Mouse (Mus musculus): ENCODE measurements around the gene Fmnl2. TPM values are rescaled to one million over a fixed set of nuclear protein-coding genes. Genes with fewer than 3 reads are reported as not detected.

Gene Fmnl2
- polyA plus RNA-seq, 1 experiment from 2014 or later, result 17.1 TPM

DNA sequence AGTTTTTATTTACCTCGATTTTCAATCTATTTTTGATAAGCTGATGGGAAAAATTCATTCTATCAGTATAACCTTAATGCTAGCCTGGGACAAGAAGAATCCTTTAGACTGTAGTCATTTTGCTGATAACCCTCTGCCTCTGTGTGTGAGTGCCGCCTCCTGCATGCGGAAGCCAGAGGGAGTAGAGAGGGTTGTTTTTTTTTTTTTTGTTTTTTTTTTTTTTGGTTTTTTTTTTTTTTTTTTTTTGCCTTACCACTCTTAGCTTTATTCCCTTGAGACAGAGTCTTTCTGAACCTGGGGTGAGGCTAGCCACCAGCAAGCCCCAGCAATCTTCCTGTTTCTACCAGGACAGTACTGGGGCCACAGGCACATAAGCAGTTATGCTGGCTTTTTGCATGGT is 124.8 kb downstream of the Fmnl2 start:
- H3K4me3 ChIP-seq, result no peak overlapping the region
- 85% methylated on average over 3 of the region's 3 CpGs for WGBS
- H3K9me3 ChIP-seq (replicated peaks), result no peaks in the 10 kb centered on the region
- no peak overlapping the region for H3K9ac ChIP-seq
- H3K27me3 ChIP-seq, result no peaks in the 10 kb centered on the region
- no peak overlapping the region for H3K27ac ChIP-seq
- no peak for ATAC-seq
- H3K4me1 ChIP-seq, result peaks cover 35% of the 10 kb centered on the region
- H3K4me2 ChIP-seq, result no peak overlapping the region
- no peaks in the 10 kb centered on the region for H3K36me3 ChIP-seq (ENCODE audit: poor library complexity, severe bottlenecking)

DNA sequence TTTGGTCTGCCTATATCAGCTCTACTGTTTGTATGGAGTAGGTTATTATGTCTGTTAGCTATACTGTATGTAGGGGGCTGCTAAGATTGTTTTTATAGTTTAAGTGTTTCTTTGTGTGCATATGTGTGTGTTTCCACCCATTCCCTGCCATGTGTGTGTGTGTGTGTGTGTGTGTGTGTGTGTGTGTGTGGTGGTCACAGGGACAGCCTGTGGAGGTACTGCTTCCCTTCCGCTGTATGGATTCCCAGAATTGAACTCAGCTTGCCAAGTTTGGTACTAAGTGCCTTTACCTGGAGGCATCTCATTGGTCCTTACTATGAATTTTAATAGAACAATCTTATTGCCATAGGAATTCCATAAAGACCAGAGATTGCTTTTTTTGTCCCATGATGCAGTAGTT is 126.9 kb downstream of the Fmnl2 start:
- H3K36me3 ChIP-seq (ENCODE audit: poor library complexity, severe bottlenecking), result no peaks in the 10 kb centered on the region
- H3K27ac ChIP-seq, result no peak overlapping the region
- ATAC-seq, result no peak
- H3K9ac ChIP-seq, result no peak overlapping the region
- no peak overlapping the region for H3K4me2 ChIP-seq
- no peak overlapping the region for H3K4me3 ChIP-seq
- no peaks in the 10 kb centered on the region for H3K9me3 ChIP-seq (replicated peaks)
- no peaks in the 10 kb centered on the region for H3K27me3 ChIP-seq
- 80% methylated on average over 1 of the region's 1 CpGs for WGBS
- H3K4me1 ChIP-seq, result peaks cover 30% of the 10 kb centered on the region

DNA sequence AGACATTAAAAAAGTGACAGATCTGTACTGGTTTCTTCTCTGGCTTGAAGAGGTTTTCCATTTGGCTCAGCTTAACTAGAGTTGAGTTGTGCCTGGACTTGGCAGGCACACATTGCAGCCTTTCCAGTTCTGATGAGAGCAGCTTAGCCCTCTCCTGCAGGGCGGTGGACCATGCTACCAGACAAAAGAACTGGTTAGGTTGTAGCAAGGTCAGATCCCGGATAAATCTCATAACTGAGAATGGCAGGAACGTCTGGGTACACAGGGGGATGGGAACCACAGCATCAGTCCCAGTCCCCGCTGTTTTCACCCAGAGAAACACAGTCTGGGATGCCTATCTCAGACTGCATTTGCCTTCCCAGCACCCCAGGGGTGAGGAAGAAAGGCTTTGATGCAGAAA is 127.5 kb downstream of the Fmnl2 start:
- H3K4me3 ChIP-seq, result no peak overlapping the region
- H3K4me2 ChIP-seq, result no peak overlapping the region
- WGBS, result 34% methylated on average over 4 of the region's 4 CpGs
- ATAC-seq, result peak; percentile 61; the same call in 1 of the 2 replicates
- H3K27me3 ChIP-seq, result no peaks in the 10 kb centered on the region
- H3K4me1 ChIP-seq, result peaks cover 26% of the 10 kb centered on the region
- no peaks in the 10 kb centered on the region for H3K36me3 ChIP-seq (ENCODE audit: poor library complexity, severe bottlenecking)
- H3K9me3 ChIP-seq (replicated peaks), result no peaks in the 10 kb centered on the region
- H3K9ac ChIP-seq, result no peak overlapping the region
- no peak overlapping the region for H3K27ac ChIP-seq

DNA sequence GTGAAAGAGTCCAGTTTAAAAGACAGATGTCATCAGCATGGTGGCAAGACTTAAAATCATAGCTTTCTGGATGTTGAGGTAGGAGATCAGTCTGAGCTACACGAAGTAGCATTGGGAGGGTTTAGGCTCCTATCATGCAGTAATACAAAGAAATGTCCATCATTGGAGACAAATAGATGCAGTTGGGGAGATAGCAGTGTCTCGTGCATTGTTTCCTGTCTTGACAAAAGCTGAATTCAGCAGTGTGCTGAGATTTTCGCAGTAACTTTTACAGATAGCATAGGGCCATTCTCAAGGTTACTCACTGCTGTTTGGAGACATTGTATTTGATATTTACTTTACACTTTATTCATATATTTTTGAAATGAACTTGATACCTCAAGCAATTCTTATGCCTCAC is 128.7 kb downstream of the Fmnl2 start:
- H3K9ac ChIP-seq, result no peak overlapping the region
- ATAC-seq, result no peak
- 78% methylated on average over 3 of the region's 3 CpGs for WGBS

DNA sequence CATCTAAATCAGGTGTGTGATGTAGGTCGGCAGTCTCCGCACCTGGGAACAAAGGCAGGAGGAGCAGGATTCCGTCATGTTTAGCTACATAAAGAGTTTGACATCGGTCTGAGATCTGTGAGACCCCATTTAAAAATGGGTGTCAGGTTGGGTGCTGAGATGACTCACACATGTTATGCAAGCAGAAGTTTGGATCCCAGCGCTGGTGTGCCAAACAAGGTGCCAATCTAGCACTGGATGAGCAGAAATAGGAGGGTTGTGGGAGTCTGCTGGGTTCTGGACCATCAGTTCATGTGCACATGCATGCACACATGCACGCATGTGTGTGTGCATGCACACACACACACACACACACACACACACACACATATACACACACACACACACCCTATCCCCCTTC is 129.4 kb downstream of the Fmnl2 start:
- no peaks in the 10 kb centered on the region for H3K36me3 ChIP-seq (ENCODE audit: poor library complexity, severe bottlenecking)
- H3K4me2 ChIP-seq, result no peak overlapping the region
- no peak for ATAC-seq
- H3K9me3 ChIP-seq (replicated peaks), result no peaks in the 10 kb centered on the region
- 93% methylated on average over 6 of the region's 6 CpGs for WGBS
- no peaks in the 10 kb centered on the region for H3K27me3 ChIP-seq
- no peak overlapping the region for H3K4me3 ChIP-seq
- H3K4me1 ChIP-seq, result peaks cover 21% of the 10 kb centered on the region
- no peak overlapping the region for H3K27ac ChIP-seq
- no peak overlapping the region for H3K9ac ChIP-seq

More for the DNA sequence above, 128.7 kb downstream of the Fmnl2 start:
- Histone ChIP-seq H3K4me3 (no peak overlapping the region), H3K27me3 (no peaks in the 10 kb centered on the region), H3K9me3 (replicated peaks) (no peaks in the 10 kb centered on the region), H3K4me1 (peaks cover 21% of the 10 kb centered on the region), H3K4me2 (no peak overlapping the region), H3K27ac (no peak overlapping the region), H3K36me3 (ENCODE audit: poor library complexity, severe bottlenecking) (no peaks in the 10 kb centered on the region)

DNA sequence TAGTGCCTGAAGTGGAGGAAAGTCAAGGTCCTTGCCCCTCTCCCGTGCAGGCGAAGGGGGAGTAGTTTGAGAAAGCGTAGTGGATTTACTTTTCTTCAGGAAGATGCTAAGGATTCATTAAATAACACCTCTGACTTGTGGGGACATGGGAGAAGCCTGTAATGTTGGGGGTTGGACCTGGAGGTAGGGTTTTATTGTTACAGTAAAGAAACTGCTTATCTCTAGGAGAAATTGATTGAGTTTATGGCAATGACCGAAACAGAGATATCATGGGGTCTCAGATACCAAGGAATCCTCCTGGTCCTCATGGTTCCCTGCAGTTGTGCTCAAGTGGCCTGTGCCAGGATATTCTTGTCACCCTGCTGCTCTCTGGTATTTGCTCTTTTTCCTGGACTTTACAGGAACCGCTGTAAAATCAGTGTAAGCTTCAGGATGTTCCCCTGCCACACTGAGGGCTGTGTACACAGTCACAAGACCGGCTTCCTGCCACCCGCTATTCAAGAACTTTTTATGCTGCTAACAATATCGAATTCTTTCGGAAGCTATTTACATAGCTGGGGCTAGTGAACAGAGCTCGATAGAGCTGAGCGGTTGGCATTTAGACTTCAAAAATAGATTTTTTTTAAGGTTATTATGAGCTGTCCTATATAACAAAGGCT is 130.1 kb downstream of the Fmnl2 start:
- Histone ChIP-seq H3K4me3 (no peak overlapping the region), H3K4me2 (no peak overlapping the region), H3K9ac (no peak overlapping the region), H3K27me3 (no peaks in the 10 kb centered on the region), H3K4me1 (peaks cover 21% of the 10 kb centered on the region), H3K9me3 (replicated peaks) (no peaks in the 10 kb centered on the region), H3K36me3 (ENCODE audit: poor library complexity, severe bottlenecking) (no peaks in the 10 kb centered on the region), H3K27ac (0 out of 2 replicates have a peak overlapping the region, but pooled peaks have one; percentile 16)
- WGBS, result 34% methylated on average over 11 of the region's 11 CpGs
- no peak for ATAC-seq

DNA sequence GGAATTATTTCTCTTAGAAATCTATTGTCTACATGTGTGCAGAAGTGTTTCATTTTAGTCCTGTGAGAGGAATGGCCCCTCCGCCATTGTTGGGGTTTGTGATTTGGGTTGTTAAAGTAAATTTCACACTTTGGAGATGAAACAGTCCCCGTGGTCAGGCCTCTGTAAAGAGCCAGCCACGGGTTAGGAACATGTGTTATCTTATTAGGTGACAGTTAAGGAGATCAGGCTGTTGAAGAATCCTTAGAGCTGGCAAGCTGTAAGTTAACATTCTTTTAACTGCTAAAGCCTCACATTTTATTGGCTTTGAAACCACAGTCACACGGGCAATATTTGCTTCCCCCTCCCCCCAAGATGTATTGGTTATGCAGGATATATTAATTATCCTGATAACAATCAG is 131.7 kb downstream of the Fmnl2 start:
- no peak for ATAC-seq
- Histone ChIP-seq H3K9ac (no peak overlapping the region), H3K4me2 (no peak overlapping the region), H3K36me3 (ENCODE audit: poor library complexity, severe bottlenecking) (no peaks in the 10 kb centered on the region), H3K9me3 (replicated peaks) (no peaks in the 10 kb centered on the region), H3K27me3 (no peaks in the 10 kb centered on the region), H3K4me1 (peaks cover 21% of the 10 kb centered on the region), H3K27ac (no peak overlapping the region), H3K4me3 (no peak overlapping the region)
- 77% methylated on average over 4 of the region's 4 CpGs for WGBS

DNA sequence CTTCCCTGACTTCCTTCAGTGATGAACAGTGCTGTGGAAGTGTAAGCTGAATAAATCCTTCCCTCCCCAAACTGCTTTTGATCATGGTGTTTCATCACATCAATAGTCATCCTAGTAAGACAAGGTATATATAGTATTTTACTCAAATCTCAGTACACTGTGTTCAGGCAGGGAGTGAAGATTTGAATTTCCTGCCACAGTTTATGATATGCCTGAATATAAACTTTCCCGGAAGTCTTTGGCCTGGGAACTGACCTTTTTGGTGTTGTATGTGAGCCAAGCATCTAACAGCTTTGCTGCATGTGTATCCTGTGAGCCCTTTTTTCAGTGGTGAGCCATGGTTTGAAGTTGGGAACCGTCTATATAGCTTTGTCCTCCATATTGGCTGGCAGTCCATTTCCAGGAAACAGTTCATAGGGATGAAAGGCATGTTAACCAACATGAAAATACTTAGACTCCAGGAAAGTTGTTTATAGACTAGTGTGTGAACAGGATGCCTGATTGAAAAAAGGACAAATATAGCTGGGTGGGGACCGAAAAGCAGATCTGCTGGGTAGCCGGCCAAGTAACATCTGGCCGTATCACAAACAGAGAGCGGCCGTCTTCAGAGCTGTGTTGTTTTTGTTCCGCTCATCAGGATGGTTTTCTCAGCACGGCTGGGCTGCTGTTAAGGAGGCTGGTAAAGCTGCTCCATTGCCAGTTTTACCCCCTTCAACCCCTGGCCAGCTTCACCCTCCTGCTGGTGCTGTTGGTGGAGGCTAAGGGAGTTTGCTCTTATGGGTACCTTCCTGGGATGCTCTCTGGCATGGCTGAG is 133.4 kb downstream of the Fmnl2 start:
- Histone ChIP-seq H3K27ac (no peak overlapping the region; the same call in 1 of the 2 replicates), H3K4me3 (no peak overlapping the region), H3K9ac (no peak overlapping the region), H3K36me3 (ENCODE audit: poor library complexity, severe bottlenecking) (no peaks in the 10 kb centered on the region), H3K9me3 (replicated peaks) (no peaks in the 10 kb centered on the region), H3K4me2 (no peak overlapping the region), H3K27me3 (no peaks in the 10 kb centered on the region), H3K4me1 (peaks cover 11% of the 10 kb centered on the region)
- ATAC-seq, result no peak
- 90% methylated on average over 9 of the region's 9 CpGs for whole genome bisulfite sequencing

DNA sequence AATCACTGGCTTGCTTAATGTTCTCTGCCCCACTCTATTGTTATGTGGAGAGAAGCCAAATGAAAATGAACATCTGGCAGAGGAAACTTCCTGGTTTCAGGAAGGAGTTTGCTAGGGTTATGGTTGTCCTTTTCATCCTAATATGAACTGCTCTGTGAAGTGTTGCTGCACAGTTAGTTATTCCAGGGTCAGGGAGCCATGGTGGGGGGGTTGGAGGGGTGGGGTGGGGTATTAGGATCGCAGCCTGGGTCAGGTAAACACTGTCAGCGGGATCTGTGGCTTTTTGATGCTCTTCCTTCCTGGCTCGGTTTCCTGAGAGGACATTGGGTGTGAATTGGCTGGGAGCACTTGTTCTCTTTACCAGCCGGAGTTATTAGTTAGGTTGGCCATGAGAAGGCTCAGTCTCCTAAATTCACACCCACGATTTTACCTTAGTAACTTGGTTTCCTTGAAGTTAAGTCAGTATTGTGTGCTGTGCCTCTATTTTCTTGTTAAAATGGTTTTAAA is 134.1 kb downstream of the Fmnl2 start:
- H3K9ac ChIP-seq, result no peak overlapping the region
- 86% methylated on average over 5 of the region's 5 CpGs for WGBS
- no peaks in the 10 kb centered on the region for H3K36me3 ChIP-seq (ENCODE audit: poor library complexity, severe bottlenecking)
- no peak overlapping the region for H3K27ac ChIP-seq
- H3K9me3 ChIP-seq (replicated peaks), result no peaks in the 10 kb centered on the region
- H3K27me3 ChIP-seq, result no peaks in the 10 kb centered on the region
- no peak overlapping the region for H3K4me3 ChIP-seq
- no peak overlapping the region for H3K4me2 ChIP-seq
- ATAC-seq, result no peak
- peaks cover 11% of the 10 kb centered on the region for H3K4me1 ChIP-seq

DNA sequence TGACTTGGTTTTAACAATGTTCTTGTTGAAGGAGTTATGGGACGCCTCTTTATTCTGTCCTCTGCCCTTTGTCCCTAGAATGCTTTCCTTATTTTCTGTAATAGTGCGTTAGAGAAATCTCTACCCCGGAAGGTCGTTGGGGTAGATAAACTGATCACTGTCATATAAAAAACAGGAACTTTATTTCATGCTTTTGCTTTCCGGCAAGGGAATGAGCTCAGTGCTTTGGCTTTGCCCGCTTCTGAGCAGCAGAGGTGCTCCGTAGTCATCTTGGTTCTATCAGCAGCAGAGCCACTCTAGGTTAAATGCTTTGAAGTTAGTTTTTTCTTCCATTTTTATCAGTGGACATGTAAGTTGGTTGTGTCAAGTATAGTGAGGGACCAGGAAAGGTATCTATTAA is 135.6 kb downstream of the Fmnl2 start:
- no peak overlapping the region for H3K9ac ChIP-seq
- H3K9me3 ChIP-seq (replicated peaks), result no peaks in the 10 kb centered on the region
- no peaks in the 10 kb centered on the region for H3K27me3 ChIP-seq
- ATAC-seq, result no peak
- no peak overlapping the region for H3K27ac ChIP-seq
- H3K4me2 ChIP-seq, result no peak overlapping the region
- no peak overlapping the region for H3K4me3 ChIP-seq
- 82% methylated on average over 7 of the region's 7 CpGs for WGBS
- H3K36me3 ChIP-seq (ENCODE audit: poor library complexity, severe bottlenecking), result no peaks in the 10 kb centered on the region
- H3K4me1 ChIP-seq, result peaks cover 11% of the 10 kb centered on the region

DNA sequence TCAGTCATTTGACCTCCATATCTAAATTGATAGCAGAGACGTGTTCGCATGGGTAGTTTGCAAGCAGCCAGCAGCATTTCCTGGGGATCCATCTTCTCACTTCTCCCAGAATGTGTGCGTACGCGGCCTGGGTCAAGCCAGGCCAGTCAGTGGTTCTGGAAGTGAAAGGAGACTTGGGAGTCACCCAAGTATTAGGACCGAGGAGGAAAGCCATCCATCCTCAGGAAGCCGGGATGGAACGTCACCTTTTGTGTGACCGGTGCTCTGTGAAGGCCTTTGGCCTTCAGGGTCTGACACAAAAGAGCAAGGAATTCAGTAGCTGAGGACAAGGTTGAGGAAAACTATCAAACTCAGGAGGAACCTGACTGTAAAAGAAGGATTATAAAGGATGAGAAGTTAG is 136.9 kb downstream of the Fmnl2 start:
- no peaks in the 10 kb centered on the region for H3K9me3 ChIP-seq (replicated peaks)
- no peaks in the 10 kb centered on the region for H3K27me3 ChIP-seq
- H3K4me1 ChIP-seq, result peaks cover 20% of the 10 kb centered on the region
- no peak overlapping the region for H3K4me2 ChIP-seq
- H3K4me3 ChIP-seq, result no peak overlapping the region
- no peaks in the 10 kb centered on the region for H3K36me3 ChIP-seq (ENCODE audit: poor library complexity, severe bottlenecking)
- H3K9ac ChIP-seq, result no peak overlapping the region
- H3K27ac ChIP-seq, result no peak overlapping the region
- WGBS, result 95% methylated on average over 9 of the region's 9 CpGs
- no peak for ATAC-seq

DNA sequence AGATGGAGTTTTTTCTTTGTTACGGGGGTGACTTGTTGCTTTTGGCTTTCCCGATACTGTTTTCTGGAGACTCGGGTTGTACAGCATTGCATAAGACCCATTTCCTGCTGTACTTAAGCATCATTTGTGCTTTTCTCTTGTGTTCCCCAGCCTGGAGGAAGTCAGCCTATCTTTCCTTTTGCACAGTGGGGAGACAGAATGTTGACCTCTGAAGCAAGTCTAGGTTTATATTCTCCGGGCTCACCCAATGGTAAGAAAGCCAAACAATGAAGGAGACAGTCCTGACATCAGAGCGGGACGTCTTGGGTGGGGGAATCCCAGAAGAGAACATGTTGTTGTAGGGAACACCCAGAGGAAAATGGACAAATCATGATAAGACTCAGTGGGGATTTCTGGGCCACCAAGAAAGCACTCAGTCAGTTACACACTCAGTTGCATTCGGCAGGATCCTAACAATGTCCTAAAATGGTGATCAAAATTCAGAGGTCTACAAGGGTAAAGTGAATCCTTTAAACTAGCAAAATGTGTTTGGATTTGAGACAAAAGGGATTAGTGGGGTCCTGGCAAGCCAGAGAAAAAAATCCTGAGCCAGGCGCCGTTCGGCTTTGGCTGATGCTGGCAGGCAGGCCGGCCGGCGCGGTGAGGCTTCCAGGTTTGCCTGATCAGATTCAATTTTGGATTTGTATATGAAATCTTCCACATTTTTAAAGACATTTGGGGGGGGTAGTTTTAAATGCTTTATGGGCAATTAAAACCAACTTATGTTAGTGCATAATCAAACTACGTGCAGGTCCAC is 140.5 kb downstream of the Fmnl2 start:
- no peak for ATAC-seq
- WGBS, result 29% methylated on average over 15 of the region's 15 CpGs
- Histone ChIP-seq H3K4me3 (no peak overlapping the region), H3K27me3 (no peaks in the 10 kb centered on the region), H3K27ac (no peak overlapping the region), H3K9ac (no peak overlapping the region), H3K9me3 (replicated peaks) (no peaks in the 10 kb centered on the region), H3K36me3 (ENCODE audit: poor library complexity, severe bottlenecking) (no peaks in the 10 kb centered on the region), H3K4me1 (peaks cover 22% of the 10 kb centered on the region), H3K4me2 (no peak overlapping the region)

Data from forebrain, embryonic 13.5 days (tissue).